In the genomic region with DNA sequence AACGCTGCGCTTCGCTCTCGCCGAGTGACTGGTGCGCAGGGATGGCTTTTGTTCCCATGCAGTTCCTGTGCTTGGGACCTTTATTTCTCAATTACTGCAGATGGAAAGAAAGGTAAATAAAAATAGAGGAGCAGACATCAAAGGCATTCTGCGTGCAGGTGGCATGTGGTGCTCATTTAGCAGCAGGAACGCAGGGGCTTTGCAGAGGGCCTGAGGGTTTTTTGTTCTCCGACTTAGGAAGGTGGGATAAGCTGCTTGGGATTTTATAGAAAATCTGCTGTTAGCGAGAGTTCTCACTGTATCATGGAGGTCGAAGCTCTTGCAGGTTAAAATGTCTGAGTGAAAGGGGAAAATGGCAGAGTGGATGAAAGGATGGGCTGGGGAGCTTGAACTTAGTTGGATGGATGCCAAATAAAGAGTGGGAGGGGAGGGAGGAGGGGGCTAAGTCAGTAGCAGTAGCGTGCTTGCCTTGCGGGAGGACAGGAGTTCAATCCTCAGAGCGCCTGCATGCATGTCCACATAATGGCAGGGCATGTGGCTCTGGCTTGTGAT, we compare ENCODE assay signal across 11 mouse cellular contexts.
DNase-seq lines count a peak whose midpoint lies in the region; ATAC-seq and TF ChIP-seq lines count a peak whose summit lies in the region.
"Had no signal": no experiment of that assay in that cellular context is flagged by ENCODE, and none has a peak within 500 bp of the region (broad histone marks: within the 10 kb centered on the region; RNA-seq: fewer than 3 reads in every experiment).

No protein-coding gene starts in this region.

- H3K9me3 ChIP-seq in heart, embryonic 11.5 days (replicated peaks; ENCODE audit: control insufficient read depth, low read length): no peaks in the 10 kb centered on the region
- no peaks in the 10 kb centered on the region for H3K9me3 ChIP-seq in forebrain, embryonic 13.5 days (replicated peaks)
- no peaks in the 10 kb centered on the region for H3K9me3 ChIP-seq in limb, embryonic 14.5 days (ENCODE audit: control insufficient read depth, low read length)
- H3K9me3 ChIP-seq: intestine, embryonic 15.5 days had no signal

- ATAC-seq in heart, embryonic 11.5 days (replicated peaks; ENCODE audit: insufficient number of reproducible peaks, low FRiP score, low TSS enrichment): no peak
- peak; percentile 43; the same call in 1 of the 2 replicates for ATAC-seq in forebrain, embryonic 13.5 days
- 0 out of 2 replicates have a peak, but pooled peaks have one; percentile 30 for ATAC-seq in limb, embryonic 14.5 days (ENCODE audit: low FRiP score, low read depth)
- ATAC-seq: intestine, embryonic 15.5 days had no signal

- H3K9ac ChIP-seq in heart, embryonic 11.5 days (ENCODE audit: low read depth, low read length): 0 out of 2 replicates have a peak overlapping the region, but pooled peaks have one; percentile 16
- H3K9ac ChIP-seq in forebrain, embryonic 13.5 days: no peak overlapping the region
- H3K9ac ChIP-seq in limb, embryonic 14.5 days (ENCODE audit: low read depth, low read length, severe bottlenecking): no peak overlapping the region
- H3K9ac ChIP-seq: intestine, embryonic 15.5 days had no signal

- H3K36me3 ChIP-seq in heart, embryonic 11.5 days (ENCODE audit: control insufficient read depth, insufficient read depth, low read length): no peaks in the 10 kb centered on the region
- H3K36me3 ChIP-seq in forebrain, embryonic 13.5 days (ENCODE audit: poor library complexity, severe bottlenecking): no peaks in the 10 kb centered on the region
- no peaks in the 10 kb centered on the region for H3K36me3 ChIP-seq in limb, embryonic 14.5 days (ENCODE audit: control insufficient read depth, insufficient read depth, low read length)
- H3K36me3 ChIP-seq: intestine, embryonic 15.5 days had no signal

- no peak overlapping the region for H3K4me3 ChIP-seq in heart, embryonic 11.5 days (ENCODE audit: low read depth, low read length)
- H3K4me3 ChIP-seq in forebrain, embryonic 13.5 days: peak overlapping the region; percentile 3; the same call in 1 of the 2 replicates
- no peak overlapping the region; the same call in 1 of the 2 replicates for H3K4me3 ChIP-seq in limb, embryonic 14.5 days (replicated peaks; ENCODE audit: low read length)
- H3K4me3 ChIP-seq: intestine, embryonic 15.5 days had no signal

- H3K27me3 ChIP-seq in heart, embryonic 11.5 days (ENCODE audit: control insufficient read depth, insufficient read depth, low read length): no peaks in the 10 kb centered on the region
- H3K27me3 ChIP-seq in forebrain, embryonic 13.5 days: no peaks in the 10 kb centered on the region
- no peaks in the 10 kb centered on the region for H3K27me3 ChIP-seq in limb, embryonic 14.5 days (ENCODE audit: control insufficient read depth, insufficient read depth, low read length)
- H3K27me3 ChIP-seq: intestine, embryonic 15.5 days had no signal

- 49% methylated on average over 14 of the region's 14 CpGs for WGBS in heart, embryonic 11.5 days (ENCODE audit: insufficient replicate concordance)
- WGBS in forebrain, embryonic 13.5 days: 7% methylated on average over 14 of the region's 14 CpGs
- 8% methylated on average over 14 of the region's 14 CpGs for WGBS in limb, embryonic 14.5 days

- TF ChIP-seq POLR2A in limb, embryonic 14.5 days (IDR thresholded peaks at IDR 0.05; ENCODE audit: borderline replicate concordance, extremely low read depth, insufficient read depth, insufficient read length): no peak

- 0 out of 2 replicates have a peak overlapping the region, but pooled peaks have one; percentile 2 for H3K27ac ChIP-seq in heart, embryonic 11.5 days (ENCODE audit: low read depth, low read length)
- peak overlapping the region; percentile 25; the same call in 1 of the 2 replicates for H3K27ac ChIP-seq in forebrain, embryonic 13.5 days
- H3K27ac ChIP-seq in limb, embryonic 14.5 days (replicated peaks; ENCODE audit: low read depth, low read length): no peak overlapping the region
- H3K27ac ChIP-seq: intestine, embryonic 15.5 days had no signal

- H3K4me1 ChIP-seq in heart, embryonic 11.5 days (ENCODE audit: control insufficient read depth, insufficient read depth, low read length): peaks cover 26% of the 10 kb centered on the region
- H3K4me1 ChIP-seq in forebrain, embryonic 13.5 days: peaks cover 17% of the 10 kb centered on the region
- H3K4me1 ChIP-seq in limb, embryonic 14.5 days (ENCODE audit: control insufficient read depth, insufficient read depth, low read length): peaks cover 14% of the 10 kb centered on the region; the same call in 1 of the 2 replicates
- H3K4me1 ChIP-seq: intestine, embryonic 15.5 days had no signal

- peak overlapping the region; percentile 16; the same call in 1 of the 2 replicates for H3K4me2 ChIP-seq in heart, embryonic 11.5 days
- peak overlapping the region; percentile 48 for H3K4me2 ChIP-seq in forebrain, embryonic 13.5 days
- H3K4me2 ChIP-seq in limb, embryonic 14.5 days (replicated peaks; ENCODE audit: low read depth, low read length, severe bottlenecking): peak overlapping the region; percentile 28
- H3K4me2 ChIP-seq: intestine, embryonic 15.5 days had no signal

- DNase-seq in heart, adult 9 months (ENCODE audit: low spot score in 2 of 2): no peak
- DNase-seq in Muller cell, postnatal 12 days (ENCODE audit: inconsistent ontology term): peak; percentile 3
- DNase-seq in limb, embryonic 14.5 days (ENCODE audit: low spot score): no peak
- no peak for DNase-seq in thymus, postnatal 25 days
- no peak for DNase-seq in thymus, postnatal 0 days (ENCODE audit: low spot score)
- no peak for DNase-seq in urinary bladder, postnatal 25 days (ENCODE audit: low spot score)
- DNase-seq: layer of hippocampus, postnatal 36 days; lung, postnatal 36 days had no signal
